Mouse (Mus musculus) cerebellum, adult 9-10 months (tissue): Measurements from ENCODE around the gene Slc25a51.
"Not testable (repeated sequence)": the region's sequence is repeated elsewhere in the genome, so short reads cannot be mapped to it uniquely, and the experiment has no call there.

Source experiments
- DNase-seq: peaks from one replicate; pipeline ENCODE4 v3.0.0; 2022

Gene Slc25a51

GRCm38 (mm10) chr4:45398315-45398714, 10.3 kb downstream of the Slc25a51 start:
- DNase-seq = not testable (repeated sequence)

GRCm38 (mm10) chr4:45396211-45396610, 12.4 kb downstream of the Slc25a51 start:
- not testable (repeated sequence) for DNase-seq

GRCm38 (mm10) chr4:45393658-45394057, 14.9 kb downstream of the Slc25a51 start:
- no peak for DNase-seq

GRCm38 (mm10) chr4:45392994-45393393, 15.6 kb downstream of the Slc25a51 start:
- DNase-seq = no peak

- no peak for DNase-seq
Observed at GRCm38 (mm10) chr4:45392572-45392971, 16.0 kb downstream of the Slc25a51 start.

- DNase-seq = no peak
Observed at GRCm38 (mm10) chr4:45392099-45392498, 16.5 kb downstream of the Slc25a51 start.

- DNase-seq = not testable (repeated sequence)
Observed at GRCm38 (mm10) chr4:45387296-45387695, 21.3 kb downstream of the Slc25a51 start.

GRCm38 (mm10) chr4:45382133-45382532, 26.4 kb downstream of the Slc25a51 start:
- DNase-seq = not testable (repeated sequence)

- not testable (repeated sequence) for DNase-seq
Observed at GRCm38 (mm10) chr4:45380903-45381580, 27.5 kb downstream of the Slc25a51 start.

GRCm38 (mm10) chr4:45376573-45376972, 32.0 kb downstream of the Slc25a51 start:
- no peak for DNase-seq

- DNase-seq = no peak
Observed at GRCm38 (mm10) chr4:45374879-45375278, 33.7 kb downstream of the Slc25a51 start.

- no peak for DNase-seq
Observed at GRCm38 (mm10) chr4:45371261-45371660, 37.3 kb downstream of the Slc25a51 start.

- no peak for DNase-seq
Observed at GRCm38 (mm10) chr4:45356653-45357052, 51.9 kb downstream of the Slc25a51 start.
